ENCODE assay signal across 20 mouse cellular contexts in genomic region chr5:84081321-84081720, GRCm38 (mm10).
DNase-seq lines count a peak whose midpoint lies in the region; ATAC-seq and TF ChIP-seq lines count a peak whose summit lies in the region.
"Had no signal": no experiment of that assay in that cellular context is flagged by ENCODE, and none has a peak within 500 bp of the region (broad histone marks: within the 10 kb centered on the region; RNA-seq: fewer than 3 reads in every experiment).

No protein-coding gene starts in this region.

- no peaks in the 10 kb centered on the region for H3K4me1 ChIP-seq in hindbrain, postnatal 0 days (ENCODE audit: insufficient read depth, low read length)
- H3K4me1 ChIP-seq in hindbrain, embryonic 10.5 days (replicated peaks) = no peaks in the 10 kb centered on the region
- H3K4me1 ChIP-seq in midbrain, embryonic 15.5 days = no peaks in the 10 kb centered on the region
- H3K4me1 ChIP-seq: embryonic facial prominence, embryonic 15.5 days; heart, embryonic 10.5 days; hindbrain, embryonic 13.5 days had no signal

- H3K4me3 ChIP-seq in hindbrain, postnatal 0 days (ENCODE audit: low read length) = no peak overlapping the region
- H3K4me3 ChIP-seq in hindbrain, embryonic 10.5 days = no peak overlapping the region
- H3K4me3 ChIP-seq in midbrain, embryonic 15.5 days = no peak overlapping the region
- H3K4me3 ChIP-seq: embryonic facial prominence, embryonic 15.5 days; erythroblast, embryonic 14.5 days; gastrocnemius, adult 2 months; heart, embryonic 10.5 days; hindbrain, embryonic 13.5 days had no signal

- TF ChIP-seq CTCF in hindbrain, postnatal 0 days (IDR thresholded peaks at IDR 0.05; ENCODE audit: low read depth) = no peak

- WGBS in hindbrain, postnatal 0 days = 54% methylated on average over 6 of the region's 6 CpGs
- WGBS in hindbrain, embryonic 10.5 days = 65% methylated on average over 6 of the region's 6 CpGs
- WGBS in midbrain, embryonic 15.5 days = 36% methylated on average over 6 of the region's 6 CpGs

- H3K36me3 ChIP-seq in hindbrain, postnatal 0 days (ENCODE audit: insufficient read depth, low read length) = no peaks in the 10 kb centered on the region
- H3K36me3 ChIP-seq in hindbrain, embryonic 10.5 days = no peaks in the 10 kb centered on the region
- no peaks in the 10 kb centered on the region for H3K36me3 ChIP-seq in midbrain, embryonic 15.5 days (replicated peaks)
- H3K36me3 ChIP-seq: embryonic facial prominence, embryonic 15.5 days; heart, embryonic 10.5 days had no signal

- H3K4me2 ChIP-seq in hindbrain, postnatal 0 days (ENCODE audit: low read depth, low read length) = no peak overlapping the region
- H3K4me2 ChIP-seq in midbrain, embryonic 15.5 days = no peak overlapping the region
- H3K4me2 ChIP-seq: embryonic facial prominence, embryonic 15.5 days; hindbrain, embryonic 13.5 days had no signal

- no peak overlapping the region for H3K27ac ChIP-seq in hindbrain, postnatal 0 days
- no peak overlapping the region for H3K27ac ChIP-seq in hindbrain, embryonic 10.5 days
- no peak overlapping the region for H3K27ac ChIP-seq in midbrain, embryonic 15.5 days
- H3K27ac ChIP-seq: embryonic facial prominence, embryonic 15.5 days; gastrocnemius, adult 2 months; heart, embryonic 10.5 days; hindbrain, embryonic 13.5 days had no signal

- no peaks in the 10 kb centered on the region for H3K27me3 ChIP-seq in hindbrain, postnatal 0 days (ENCODE audit: insufficient read depth, low read length)
- H3K27me3 ChIP-seq in hindbrain, embryonic 10.5 days (ENCODE audit: insufficient read depth, poor library complexity, severe bottlenecking) = no peaks in the 10 kb centered on the region
- no peaks in the 10 kb centered on the region for H3K27me3 ChIP-seq in midbrain, embryonic 15.5 days (replicated peaks)
- H3K27me3 ChIP-seq: CH12.LX; embryonic facial prominence, embryonic 15.5 days; hindbrain, embryonic 13.5 days had no signal

- H3K9me3 ChIP-seq in hindbrain, postnatal 0 days (ENCODE audit: low read length) = no peaks in the 10 kb centered on the region
- no peaks in the 10 kb centered on the region for H3K9me3 ChIP-seq in hindbrain, embryonic 10.5 days
- no peaks in the 10 kb centered on the region for H3K9me3 ChIP-seq in midbrain, embryonic 15.5 days
- H3K9me3 ChIP-seq: embryonic facial prominence, embryonic 15.5 days; heart, embryonic 10.5 days; hindbrain, embryonic 13.5 days had no signal

- DNase-seq in hindbrain, postnatal 0 days (ENCODE audit: low spot score) = peak; percentile 16
- no peak for DNase-seq in hindbrain, embryonic 10.5 days (ENCODE audit: low spot score)
- DNase-seq in brain, adult 2 months (ENCODE audit: low read depth, low spot score) = peak; percentile 8
- no peak for DNase-seq in embryo, embryonic 10.5 days (ENCODE audit: low spot score)
- DNase-seq in Muller cell, postnatal 12 days (ENCODE audit: inconsistent ontology term) = no peak
- DNase-seq: adrenal gland, postnatal 10 days; cerebellum, adult 2 months; cerebellum, postnatal 10 days; embryo, embryonic 11 days; gastrocnemius, adult 2 months; gastrocnemius, postnatal 25 days; heart, postnatal 10 days; heart, postnatal 4 days had no signal

- H3K9ac ChIP-seq in hindbrain, postnatal 0 days (replicated peaks; ENCODE audit: low read length) = no peak overlapping the region
- H3K9ac ChIP-seq in midbrain, embryonic 15.5 days = no peak overlapping the region
- H3K9ac ChIP-seq: embryonic facial prominence, embryonic 15.5 days; hindbrain, embryonic 13.5 days had no signal

- ATAC-seq in hindbrain, postnatal 0 days = no peak
- peak; percentile 96 for ATAC-seq in midbrain, embryonic 15.5 days (replicated peaks)
- ATAC-seq: intestine, embryonic 16.5 days had no signal

Comparison
In these comparisons a context has a peak if more than half of its experiments do, and no peak if none do; other contexts are left out.
1. DNase-seq: peak in hindbrain, postnatal 0 days (single experiment) and brain, adult 2 months (single experiment); none in hindbrain, embryonic 10.5 days (single experiment), embryo, embryonic 10.5 days (single experiment) and Muller cell, postnatal 12 days (single experiment).